Mouse (Mus musculus) kidney, embryonic 16.5 days (tissue): Measurements from ENCODE around the gene Clcnkb. TPM values are rescaled to one million over a fixed set of nuclear protein-coding genes. Genes with fewer than 3 reads are reported as not detected.

ENCODE experiments used
- ATAC-seq: fragments of 200-750 bp; cut with Nextera tagmentation; 2 replicates; pipeline ENCODE4 v1.8.0; 2017; ENCODE audit warnings: moderate TSS enrichment; ENCODE audit not compliant: low FRiP score, low TSS enrichment
- H3K27ac ChIP-seq: fragments of 300-500 bp; sonication (generic); 2 replicates; pipeline ENCODE4 v1.5.1; 2014; ENCODE audit warnings: low read length
- H3K27me3 ChIP-seq: fragments of 300-500 bp; sonication (generic); 2 replicates; pipeline ENCODE4 v1.6.1; 2014; ENCODE audit warnings: low read length, control low read depth, mixed read lengths; ENCODE audit not compliant: insufficient read depth
- H3K36me3 ChIP-seq: fragments of 300-500 bp; sonication (generic); 2 replicates; pipeline ENCODE4 v1.6.1; 2014; ENCODE audit warnings: low read length, control low read depth, mixed read lengths; ENCODE audit not compliant: insufficient read depth
- H3K4me1 ChIP-seq: fragments of 300-500 bp; sonication (generic); 2 replicates; pipeline ENCODE4 v1.6.1; 2014; ENCODE audit warnings: low read length, control low read depth, mixed read lengths; ENCODE audit not compliant: insufficient read depth
- H3K4me2 ChIP-seq: fragments of 300-500 bp; sonication (generic); replicated peaks from 2 replicates; pipeline ENCODE4 v1.6.1; 2014; ENCODE audit warnings: low read depth, low read length
- H3K4me3 ChIP-seq: fragments of 300-500 bp; sonication (generic); 2 replicates; pipeline ENCODE4 v1.5.1; 2014; ENCODE audit warnings: mild to moderate bottlenecking, low read length
- H3K9ac ChIP-seq: fragments of 300-500 bp; sonication (generic); replicated peaks from 2 replicates; pipeline ENCODE4 v1.6.1; 2014; ENCODE audit warnings: low read length
- H3K9me3 ChIP-seq: fragments of 300-500 bp; sonication (generic); 2 replicates; pipeline ENCODE4 v1.6.1; 2016; ENCODE audit warnings: low read length, control low read depth
- WGBS: fragments of 180-500 bp; shearing (Covaris S2); extraction: QIAGEN DNeasy Blood & Tissue Kit; methylation state at CpG from one replicate; pipeline ENCODE4 v1.1.7; 2014; 5-methylcytosine and 5-hydroxymethylcytosine counted together
- polyA plus RNA-seq: library from polyadenylated mRNA; unstranded; fragments of >200 nt; fragmentation: Nextera tagmentation; extraction: Ambion mirVana; gene quantifications from 2 replicates; pipeline ENCODE4 v1.2.1, GENCODE M21; 2015

Clcnkb gene
- polyA plus RNA-seq, 1 experiment from 2014 or later, result 48.4 TPM

GRCm38 (mm10) chr4:141425484-141426479 is 10.0 kb upstream of the Clcnkb start:
- peak overlapping the region; percentile 35 for H3K9ac ChIP-seq
- peak; percentile 85 for ATAC-seq
- peak overlapping the region; percentile 73 for H3K4me2 ChIP-seq
- peak overlapping the region; percentile 58 for H3K27ac ChIP-seq
- H3K4me1 ChIP-seq, result peaks cover 30% of the 10 kb centered on the region
- 4% methylated on average over 36 of the region's 36 CpGs for WGBS
- no peaks in the 10 kb centered on the region; the same call in 1 of the 2 replicates for H3K27me3 ChIP-seq
- H3K36me3 ChIP-seq, result no peaks in the 10 kb centered on the region
- H3K4me3 ChIP-seq, result peak overlapping the region; percentile 42
- no peaks in the 10 kb centered on the region for H3K9me3 ChIP-seq

GRCm38 (mm10) chr4:141423691-141424431 is 8.0 kb upstream of the Clcnkb start:
- no peak for ATAC-seq
- 82% methylated on average over 13 of the region's 13 CpGs for WGBS
- Histone ChIP-seq H3K36me3 (no peaks in the 10 kb centered on the region), H3K4me2 (no peak overlapping the region), H3K4me3 (no peak overlapping the region), H3K27ac (no peak overlapping the region), H3K27me3 (no peaks in the 10 kb centered on the region; the same call in 1 of the 2 replicates), H3K9me3 (no peaks in the 10 kb centered on the region), H3K4me1 (peaks cover 46% of the 10 kb centered on the region), H3K9ac (no peak overlapping the region)

- Histone ChIP-seq H3K9me3 (no peaks in the 10 kb centered on the region), H3K4me1 (peaks cover 46% of the 10 kb centered on the region), H3K36me3 (no peaks in the 10 kb centered on the region), H3K27me3 (no peaks in the 10 kb centered on the region; the same call in 1 of the 2 replicates), H3K4me2 (no peak overlapping the region), H3K9ac (no peak overlapping the region), H3K27ac (no peak overlapping the region), H3K4me3 (no peak overlapping the region)
- WGBS, result 80% methylated on average over 5 of the region's 5 CpGs
- no peak for ATAC-seq
Measured at GRCm38 (mm10) chr4:141423288-141423687, 7.5 kb upstream of the Clcnkb start.

- Histone ChIP-seq H3K27ac (no peak overlapping the region), H3K27me3 (no peaks in the 10 kb centered on the region; the same call in 1 of the 2 replicates), H3K4me1 (peaks cover 46% of the 10 kb centered on the region), H3K36me3 (no peaks in the 10 kb centered on the region), H3K4me3 (no peak overlapping the region), H3K9ac (no peak overlapping the region), H3K4me2 (no peak overlapping the region), H3K9me3 (no peaks in the 10 kb centered on the region)
- ATAC-seq, result no peak
- 76% methylated on average over 5 of the region's 5 CpGs for WGBS
Measured at GRCm38 (mm10) chr4:141422841-141423240, 7.0 kb upstream of the Clcnkb start.

GRCm38 (mm10) chr4:141421423-141421822 is 5.6 kb upstream of the Clcnkb start:
- peak overlapping the region; percentile 48 for H3K9ac ChIP-seq
- H3K9me3 ChIP-seq, result no peaks in the 10 kb centered on the region
- H3K4me2 ChIP-seq, result no peak overlapping the region
- H3K4me1 ChIP-seq, result peaks cover 39% of the 10 kb centered on the region
- no peaks in the 10 kb centered on the region; the same call in 1 of the 2 replicates for H3K27me3 ChIP-seq
- no peak overlapping the region for H3K4me3 ChIP-seq
- H3K36me3 ChIP-seq, result no peaks in the 10 kb centered on the region
- 44% methylated on average over 14 of the region's 14 CpGs for WGBS
- ATAC-seq, result no peak
- no peak overlapping the region for H3K27ac ChIP-seq

- H3K4me2 ChIP-seq, result no peak overlapping the region
- H3K36me3 ChIP-seq, result no peaks in the 10 kb centered on the region
- no peaks in the 10 kb centered on the region for H3K9me3 ChIP-seq
- H3K27me3 ChIP-seq, result no peaks in the 10 kb centered on the region; the same call in 1 of the 2 replicates
- H3K27ac ChIP-seq, result no peak overlapping the region
- peaks cover 35% of the 10 kb centered on the region for H3K4me1 ChIP-seq
- 58% methylated on average over 9 of the region's 9 CpGs for WGBS
- no peak overlapping the region for H3K4me3 ChIP-seq
- peak overlapping the region; percentile 48; the same call in 1 of the 2 replicates for H3K9ac ChIP-seq
- no peak for ATAC-seq
Measured at GRCm38 (mm10) chr4:141420886-141421285, 5.1 kb upstream of the Clcnkb start.

- Histone ChIP-seq H3K9ac (peak within 1 kb of the TSS; percentile 48), H3K4me2 (no peak within 1 kb of the TSS), H3K27me3 (no peaks in the 10 kb centered on the region; the same call in 1 of the 2 replicates), H3K9me3 (no peaks in the 10 kb centered on the region), H3K36me3 (no peaks in the 10 kb centered on the region), H3K27ac (peak within 1 kb of the TSS; percentile 33; the same call in 1 of the 2 replicates), H3K4me1 (peaks cover 29% of the 10 kb centered on the region), H3K4me3 (no peak within 1 kb of the TSS)
- ATAC-seq, result no peak
- WGBS, result 48% methylated on average over 9 of the region's 9 CpGs
Measured at GRCm38 (mm10) chr4:141420192-141420829, 4.5 kb upstream of the Clcnkb start, which contains the start of gene Hspb7. TSS of gene Hspb7 (plus strand) at chr4:141420779.

- H3K4me2 ChIP-seq, result no peak overlapping the region
- no peaks in the 10 kb centered on the region for H3K36me3 ChIP-seq
- peak; percentile 53 for ATAC-seq
- H3K9ac ChIP-seq, result no peak overlapping the region; the same call in 1 of the 2 replicates
- peaks cover 27% of the 10 kb centered on the region for H3K4me1 ChIP-seq
- H3K4me3 ChIP-seq, result no peak overlapping the region
- 47% methylated on average over 27 of the region's 27 CpGs for WGBS
- peak overlapping the region; percentile 33; the same call in 1 of the 2 replicates for H3K27ac ChIP-seq
- no peaks in the 10 kb centered on the region for H3K9me3 ChIP-seq
- no peaks in the 10 kb centered on the region; the same call in 1 of the 2 replicates for H3K27me3 ChIP-seq
Measured at GRCm38 (mm10) chr4:141419398-141420191, 3.8 kb upstream of the Clcnkb start.
